Mouse (Mus musculus): ENCODE data around the gene Mthfd1l. TPM values are rescaled to one million over a fixed set of nuclear protein-coding genes. Genes with fewer than 3 reads are reported as not detected.
"Not testable (repeated sequence)": the region's sequence is repeated elsewhere in the genome, so short reads cannot be mapped to it uniquely, and the experiment has no call there.

The Mthfd1l gene
- total RNA-seq, 2 experiments from 2014 or later = 0.72 to 0.74 TPM

DNA sequence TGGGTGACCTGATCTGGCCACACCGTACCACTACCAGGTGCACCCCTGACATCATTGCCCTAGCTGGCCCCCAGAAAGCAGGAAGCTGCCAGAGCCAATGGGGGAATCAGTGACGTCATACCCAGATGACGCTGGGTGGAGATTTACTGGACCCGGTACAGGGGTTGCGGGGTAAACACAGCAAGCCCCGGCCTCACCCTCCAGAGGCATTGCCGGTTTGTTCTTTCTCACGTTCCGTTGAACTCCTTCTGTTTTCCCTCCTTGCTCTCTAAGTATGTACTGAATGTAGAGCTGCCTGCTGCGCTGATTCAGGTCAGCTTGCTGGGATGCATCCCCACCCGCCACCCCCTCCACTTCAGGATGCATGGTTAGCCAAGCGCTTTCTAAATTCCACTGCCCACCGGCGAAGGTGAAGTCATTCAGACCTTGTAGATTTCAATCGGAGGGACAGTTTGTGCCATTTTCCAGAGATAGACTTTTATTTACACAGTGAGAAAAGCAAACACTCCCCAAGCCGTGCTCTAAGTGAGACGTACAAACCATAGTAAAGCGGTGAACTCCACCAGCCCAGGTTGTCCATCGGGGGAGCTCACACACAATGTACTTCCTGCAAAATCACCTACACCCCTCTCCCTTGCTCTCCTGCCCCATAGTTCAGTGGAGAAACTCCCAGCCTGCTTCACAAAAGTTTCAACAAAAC, 138.3 kb downstream of the Mthfd1l start:
- DNase-seq = no peak
- intact Hi-C loops (cut with DNase I) = no loop called here

DNA sequence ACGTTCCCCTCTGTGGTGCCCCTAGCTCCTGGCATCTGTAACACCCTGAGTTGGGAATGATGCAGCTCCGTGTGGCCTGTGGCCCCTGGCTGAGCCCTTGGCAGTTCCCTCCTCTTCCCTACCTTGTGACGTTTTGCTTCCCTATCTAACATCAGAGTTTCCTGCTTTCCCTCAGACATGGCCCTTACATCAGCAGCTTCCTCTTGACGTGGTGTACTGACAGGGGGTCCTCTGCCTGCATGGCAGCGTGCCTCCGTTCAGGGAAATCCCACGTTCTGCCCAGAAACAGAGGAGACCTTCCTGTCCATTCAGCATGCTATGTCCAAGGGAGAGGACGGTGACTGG, 138.8 kb downstream of the Mthfd1l start:
- intact Hi-C loops (cut with DNase I) = no loop called here

DNA sequence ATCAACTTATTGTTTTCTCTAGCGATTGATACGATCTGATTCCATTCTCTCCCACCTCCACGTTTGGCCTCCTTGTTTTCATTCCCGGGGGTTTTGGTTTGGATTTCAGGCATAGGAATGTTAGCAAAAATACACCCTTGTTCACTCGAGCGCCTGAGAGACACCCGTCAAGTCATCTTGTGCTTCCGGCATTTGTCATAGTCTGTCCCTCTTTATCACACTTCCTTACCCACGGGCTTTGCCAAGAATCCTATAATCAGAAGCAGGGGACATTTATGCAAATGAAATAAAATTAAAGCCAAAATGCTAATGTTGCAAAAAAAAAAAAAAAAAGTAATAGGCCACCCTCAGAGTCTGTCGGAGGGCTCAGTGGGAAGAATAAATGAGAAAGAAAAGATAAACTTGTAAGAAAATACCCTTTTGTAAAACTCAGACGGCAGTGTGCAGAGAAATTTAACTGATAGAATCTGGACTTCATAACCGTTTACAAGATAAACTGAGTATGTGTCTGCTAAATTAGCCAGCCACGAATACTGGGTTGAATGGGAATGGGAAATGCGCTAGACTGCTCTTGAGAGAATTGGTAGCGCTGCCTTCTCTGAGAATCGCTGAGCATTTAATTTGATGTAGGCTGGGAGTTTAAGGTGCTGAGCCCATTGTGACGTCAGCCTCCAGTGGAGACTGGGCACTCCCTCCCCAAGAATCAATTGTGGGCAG, 139.9 kb downstream of the Mthfd1l start:
- intact Hi-C loops (cut with DNase I) = no loop called here
- DNase-seq = no peak

More for the DNA sequence above, 138.8 kb downstream of the Mthfd1l start:
- no peak for DNase-seq

DNA sequence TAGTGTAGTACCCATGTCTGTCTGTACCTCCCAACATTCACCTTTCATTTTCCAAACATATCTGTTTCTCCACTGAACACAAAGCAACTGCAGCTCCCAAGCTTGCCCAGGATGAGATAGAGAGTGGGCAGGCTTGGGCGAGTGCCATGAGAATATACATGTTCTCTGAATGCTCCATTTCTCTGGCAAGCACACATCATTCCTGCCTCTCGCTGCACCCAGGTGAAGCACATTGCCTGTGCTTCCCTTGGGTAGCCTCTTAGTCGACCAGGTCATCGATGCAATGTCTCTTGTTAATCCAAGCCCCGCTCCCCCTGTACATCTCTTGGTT, 140.4 kb downstream of the Mthfd1l start:
- intact Hi-C loops (cut with DNase I) = no loop called here
- no peak for DNase-seq

DNA sequence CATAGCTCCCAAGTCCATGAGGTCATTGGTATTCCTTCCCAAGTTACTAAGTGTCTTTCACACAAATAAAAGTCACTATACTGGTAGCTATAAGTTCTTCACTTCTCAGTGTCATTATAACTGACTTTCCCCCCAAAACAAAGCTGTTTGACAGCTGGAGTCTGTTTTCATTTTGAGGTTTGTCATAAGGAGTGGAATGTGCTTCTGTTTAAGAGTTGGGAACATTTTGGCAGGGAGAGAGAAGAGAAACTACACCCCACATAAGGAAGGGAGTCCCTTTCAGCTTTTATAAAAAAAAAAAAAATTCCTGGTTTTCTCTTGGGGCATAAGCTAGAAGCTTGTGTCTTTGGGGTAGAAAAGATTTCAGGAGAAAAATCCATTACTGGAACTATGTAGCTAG, 143.7 kb downstream of the Mthfd1l start:
- intact Hi-C loops (cut with DNase I) = no loop called here
- DNase-seq = no peak

DNA sequence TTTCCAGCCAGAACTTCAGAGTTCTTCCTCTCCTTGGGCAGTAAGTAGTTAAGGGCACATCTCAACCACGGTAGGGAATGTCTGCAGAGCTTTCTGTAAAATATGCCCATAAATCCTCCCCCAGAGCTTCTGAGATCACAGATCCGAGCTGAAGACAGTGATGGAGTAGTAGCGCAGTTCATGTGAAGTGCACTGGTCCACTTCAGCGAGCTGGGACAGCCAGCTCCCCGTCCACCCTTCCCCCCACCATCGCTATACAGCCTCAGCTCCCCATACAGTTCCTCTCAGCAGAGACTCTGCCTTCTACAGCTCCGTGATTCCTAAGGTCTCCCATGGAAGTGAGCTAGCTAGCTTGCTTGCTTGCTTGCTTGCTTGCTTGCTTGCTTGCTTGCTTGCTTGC, 144.2 kb downstream of the Mthfd1l start:
- intact Hi-C loops (cut with DNase I) = no loop called here
- DNase-seq = no peak

DNA sequence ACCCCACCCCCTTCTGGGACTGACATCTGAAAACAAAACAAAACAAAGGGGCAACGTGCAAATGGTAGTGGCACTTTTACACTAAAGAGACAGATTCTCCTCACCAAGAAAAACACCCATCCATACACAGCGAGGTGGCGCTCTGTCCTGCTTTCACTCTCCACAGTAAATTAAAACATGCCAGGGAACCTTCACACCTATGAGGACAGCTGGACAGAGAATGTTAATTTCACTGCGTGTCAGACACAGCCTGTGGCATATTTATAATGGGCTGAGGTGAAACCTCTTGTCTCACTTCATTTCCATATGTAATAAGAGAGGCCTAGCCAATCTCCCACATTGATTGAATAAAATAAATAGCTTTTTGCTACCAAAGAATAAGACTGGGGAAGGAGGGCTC, 146.4 kb downstream of the Mthfd1l start:
- no peak for DNase-seq
- intact Hi-C loops (cut with DNase I) = no loop called here

DNA sequence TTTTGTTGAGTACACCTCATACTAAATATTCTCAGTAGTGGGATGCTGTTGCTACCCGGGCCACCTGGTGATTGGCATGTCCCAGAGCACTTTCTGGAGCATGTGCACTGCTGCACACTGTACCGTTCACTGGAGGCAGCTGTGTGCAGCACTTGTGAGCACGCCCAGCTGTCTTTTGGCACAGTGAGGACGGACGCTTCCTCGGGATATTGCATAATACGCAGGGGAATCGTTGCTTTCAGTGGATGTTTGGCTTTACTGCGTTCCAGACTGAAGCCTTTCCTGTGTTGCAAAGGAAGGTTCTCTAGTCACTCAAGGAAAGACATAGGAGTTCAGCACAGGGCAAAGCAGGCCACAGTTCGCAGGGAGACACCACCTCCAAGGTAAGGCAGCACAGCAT, 147.8 kb downstream of the Mthfd1l start:
- intact Hi-C loops (cut with DNase I) = no loop called here

DNA sequence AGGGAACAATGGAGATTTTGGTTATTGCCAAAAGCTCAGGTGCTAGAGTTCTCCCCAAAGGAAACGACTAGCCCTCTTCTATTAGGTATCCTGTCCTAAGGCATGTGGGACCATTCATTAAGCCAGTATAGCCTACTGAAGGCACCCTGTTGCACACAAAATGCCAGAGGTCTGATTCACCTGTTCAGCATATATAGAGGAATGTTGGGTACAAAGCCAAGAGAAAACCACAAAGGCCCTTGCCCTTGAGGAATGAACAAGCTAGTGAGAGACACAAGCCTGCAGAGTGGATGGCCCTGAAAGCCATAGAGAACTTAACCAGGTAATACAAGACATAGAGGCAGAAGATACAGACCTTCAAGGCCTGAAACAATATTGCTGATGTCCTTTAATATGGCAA, 148.3 kb downstream of the Mthfd1l start:
- intact Hi-C loops (cut with DNase I) = no loop called here
- DNase-seq = no peak

More for the DNA sequence above, 147.8 kb downstream of the Mthfd1l start:
- DNase-seq = peak; percentile 44 to 53

DNA sequence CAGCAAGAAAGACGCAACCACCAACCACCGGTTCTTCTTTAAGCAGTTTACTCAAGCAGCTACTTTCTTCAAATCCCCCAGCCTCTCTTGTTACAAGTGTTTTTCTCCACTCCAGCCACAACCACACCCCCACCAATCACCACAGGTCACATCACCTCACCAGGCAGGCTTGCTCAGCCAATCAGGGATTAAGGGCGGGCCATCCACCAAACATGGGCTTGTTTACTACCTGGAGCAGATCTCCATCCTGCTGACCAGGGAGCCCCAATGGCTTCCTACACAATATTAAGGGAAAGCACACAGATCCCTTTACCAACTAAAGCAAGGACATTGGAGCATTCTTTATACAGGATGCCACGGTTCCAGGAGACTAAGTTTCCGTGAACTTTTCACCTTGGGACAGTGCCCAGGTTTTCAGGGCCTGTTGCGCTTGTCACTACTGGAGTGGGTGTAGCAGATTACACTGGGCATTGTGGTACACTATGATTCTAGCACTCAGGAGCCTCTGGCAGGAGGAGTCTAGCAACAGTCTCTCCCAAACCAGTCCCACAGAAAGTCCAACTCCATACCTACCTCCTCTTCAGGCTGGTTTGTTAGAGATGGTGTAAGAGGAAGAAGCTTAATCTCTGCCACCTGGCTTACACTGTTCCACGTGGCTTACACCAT, 150.5 kb downstream of the Mthfd1l start:
- intact Hi-C loops (cut with DNase I) = not testable (repeated sequence)

DNA sequence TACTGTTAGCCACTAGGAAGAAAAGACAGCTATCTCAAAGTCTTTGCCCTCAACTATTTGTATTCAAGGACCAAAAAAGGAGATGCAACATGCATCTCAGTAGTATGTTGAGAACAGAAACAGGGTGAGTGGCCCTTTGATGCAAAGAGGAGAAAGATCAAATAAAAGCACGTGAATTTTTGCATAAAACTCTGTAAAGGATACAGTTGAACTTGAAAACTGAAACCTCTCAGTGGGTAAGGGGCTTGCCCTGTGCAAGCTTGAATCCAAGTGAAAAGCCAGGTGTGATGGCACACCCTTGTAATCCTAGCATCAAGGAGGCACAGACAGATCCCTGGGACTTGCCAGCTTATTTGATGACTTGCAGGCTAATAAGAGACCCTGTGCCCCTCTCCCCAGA, 151.2 kb downstream of the Mthfd1l start:
- no peak for DNase-seq
- intact Hi-C loops (cut with DNase I) = no loop called here

More for the DNA sequence above, 150.5 kb downstream of the Mthfd1l start:
- DNase-seq = not testable (repeated sequence)

DNA sequence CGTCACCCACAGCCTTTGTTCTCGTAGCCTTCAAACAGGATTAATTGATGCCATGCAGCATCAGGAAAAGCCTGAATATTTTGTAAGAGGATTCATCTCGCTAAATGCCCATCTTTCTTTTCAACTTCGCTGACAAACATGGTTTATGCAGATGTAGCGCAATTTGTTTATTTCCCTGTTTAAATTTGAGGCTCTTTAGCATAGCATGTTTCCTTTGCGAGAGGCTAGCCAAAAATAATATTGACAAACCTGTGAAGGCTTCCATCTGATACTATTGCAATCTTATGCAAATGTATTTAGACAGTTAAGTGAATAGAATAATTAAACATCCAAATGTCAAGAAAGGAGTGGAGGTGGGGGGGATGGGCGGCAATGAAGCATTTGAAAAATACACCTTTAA, 152.3 kb downstream of the Mthfd1l start:
- intact Hi-C loops (cut with DNase I) = no loop called here

DNA sequence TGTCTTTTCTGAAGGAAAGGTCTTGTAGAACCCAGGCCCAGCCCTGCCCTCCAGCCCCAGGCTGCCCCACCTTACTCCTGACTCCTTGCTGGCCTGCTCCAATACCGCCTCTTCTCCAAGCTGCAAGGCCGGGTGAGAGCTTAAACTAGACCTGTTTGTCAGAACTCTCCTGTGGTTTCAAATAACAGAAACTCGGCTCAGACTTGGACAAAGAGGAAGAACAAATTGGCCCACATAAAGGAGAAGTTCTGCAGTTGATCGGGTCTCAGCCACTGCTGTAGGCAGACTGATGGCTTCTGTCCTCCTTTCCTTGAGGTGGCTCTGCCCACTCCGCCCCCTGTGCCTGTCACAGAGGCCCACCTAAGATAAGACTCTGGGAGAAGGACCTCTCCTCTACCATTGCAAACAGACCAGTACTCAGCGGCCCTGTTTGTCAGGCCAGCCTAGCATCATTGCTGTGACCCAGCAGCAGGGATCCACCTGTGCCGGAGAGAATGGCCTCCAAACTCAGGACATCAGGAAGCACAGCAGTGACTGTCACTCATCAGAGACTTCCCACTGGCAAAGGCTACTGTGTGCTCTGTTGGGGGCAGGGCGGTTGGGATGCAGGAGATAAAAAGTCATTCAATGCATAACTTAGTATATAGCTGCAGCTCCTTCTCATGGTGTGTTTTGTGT, 153.6 kb downstream of the Mthfd1l start:
- intact Hi-C loops (cut with DNase I) = no loop called here
- no peak for DNase-seq

More for the DNA sequence above, 152.3 kb downstream of the Mthfd1l start:
- no peak for DNase-seq

DNA sequence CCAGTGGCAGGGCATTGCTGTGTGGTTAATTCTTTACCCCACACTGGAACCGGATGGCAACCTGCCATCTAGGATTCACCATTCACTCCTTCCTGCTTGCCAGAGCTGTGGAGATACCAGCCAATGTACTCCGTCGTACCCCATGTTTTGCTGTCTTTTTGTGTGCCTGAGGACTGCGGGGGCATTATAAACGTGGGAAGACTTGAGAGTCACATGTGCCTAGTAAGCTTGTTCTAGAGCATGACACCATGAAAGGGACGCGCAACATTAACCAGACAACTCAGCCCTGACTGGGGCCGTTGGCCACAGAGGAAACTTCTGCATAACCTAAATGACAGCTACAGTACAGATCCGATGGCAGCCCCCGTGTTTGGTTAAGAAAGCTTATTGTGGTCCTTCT, 155.5 kb downstream of the Mthfd1l start:
- intact Hi-C loops (cut with DNase I) = no loop called here
- DNase-seq = no peak

DNA sequence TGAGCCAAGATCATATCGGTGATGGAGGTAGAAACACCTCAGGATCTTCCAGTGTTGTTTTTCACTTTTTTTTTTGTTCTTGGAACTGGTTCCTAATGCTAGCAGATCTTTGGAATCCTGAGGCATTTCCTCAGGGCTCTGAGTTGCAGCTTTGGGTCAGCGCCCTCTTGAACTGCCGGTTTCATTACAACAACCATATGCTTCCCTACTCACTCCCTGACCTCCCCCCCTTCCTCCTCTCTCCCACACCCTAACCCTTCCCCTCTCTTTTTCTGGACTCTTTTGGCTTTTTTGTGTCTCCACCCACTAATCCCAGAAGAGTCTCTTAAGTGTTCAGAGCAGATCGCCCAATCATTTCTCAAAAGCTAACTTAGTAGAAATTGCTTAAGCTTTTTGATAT, 156.0 kb downstream of the Mthfd1l start:
- peak in 1 of 2 experiments; percentile 37 for DNase-seq
- intact Hi-C loops (cut with DNase I) = no loop called here

DNA sequence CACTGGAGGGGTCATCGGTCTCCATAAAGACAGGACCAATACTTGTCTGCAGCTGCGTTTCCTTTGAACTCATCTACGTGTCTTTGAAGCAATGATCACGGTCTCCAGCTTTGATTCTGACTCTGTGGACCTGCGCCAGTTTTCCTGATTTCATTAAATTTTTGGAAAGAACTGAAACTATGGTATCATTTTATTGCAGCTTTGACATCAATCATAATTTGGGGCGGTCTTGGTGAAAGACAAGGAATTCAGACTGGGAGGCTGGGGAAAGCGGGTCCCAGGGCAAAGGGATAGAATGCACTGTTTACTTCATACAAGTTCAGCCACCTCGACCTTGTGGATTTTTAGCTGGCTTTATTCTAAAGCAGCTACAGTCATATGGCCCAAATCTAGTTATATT, 156.5 kb downstream of the Mthfd1l start:
- DNase-seq = no peak
- intact Hi-C loops (cut with DNase I) = no loop called here

DNA sequence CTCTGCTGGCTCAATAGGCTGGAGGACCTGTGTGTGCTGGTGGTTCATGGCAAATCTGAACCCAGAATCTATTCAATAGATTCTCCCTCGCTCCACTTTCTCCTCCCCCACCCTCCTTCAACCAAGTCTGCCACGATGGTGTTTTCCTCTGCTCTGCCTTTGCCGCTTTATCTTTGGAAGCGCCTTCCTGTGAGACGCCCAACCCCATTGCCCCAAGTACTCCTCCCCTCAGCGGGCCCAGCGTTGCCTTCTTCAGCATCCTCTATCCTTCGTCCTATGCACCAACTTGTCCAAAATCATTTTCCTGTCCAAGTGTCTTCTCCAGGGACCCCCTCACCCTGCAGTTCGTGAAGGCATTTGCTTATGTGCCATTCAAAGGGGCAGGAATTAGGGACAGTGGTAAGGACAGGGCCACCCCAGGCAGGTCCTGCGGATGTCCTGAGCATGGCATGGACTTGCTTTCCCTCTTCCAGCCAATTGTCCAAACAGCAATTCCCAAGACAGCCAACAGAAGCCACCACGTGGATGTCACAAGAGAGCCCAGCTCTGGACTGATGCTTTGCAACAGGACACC, 157.2 kb downstream of the Mthfd1l start:
- intact Hi-C loops (cut with DNase I) = no loop called here

DNA sequence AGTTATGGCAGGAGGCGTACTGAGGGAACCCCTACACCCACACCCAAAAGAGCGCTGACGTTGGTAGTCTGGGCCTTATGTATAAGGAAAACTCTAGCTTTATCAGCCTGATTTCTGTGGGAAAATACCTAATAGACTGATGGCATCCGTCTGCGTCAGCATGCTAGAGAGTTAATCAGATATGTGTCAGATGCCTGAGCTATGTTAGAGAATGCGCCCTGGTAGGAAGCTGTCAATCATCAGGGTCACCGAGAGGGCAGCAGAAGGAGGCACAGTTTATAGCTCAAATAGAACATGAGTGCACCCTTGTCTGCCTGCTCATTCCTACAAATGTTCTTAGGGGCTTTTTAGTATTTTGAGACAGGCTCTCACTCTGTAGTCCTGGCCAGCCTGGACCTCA, 159.8 kb downstream of the Mthfd1l start:
- intact Hi-C loops (cut with DNase I) = no loop called here
- DNase-seq = no peak

More for the DNA sequence above, 157.2 kb downstream of the Mthfd1l start:
- DNase-seq = no peak

DNA sequence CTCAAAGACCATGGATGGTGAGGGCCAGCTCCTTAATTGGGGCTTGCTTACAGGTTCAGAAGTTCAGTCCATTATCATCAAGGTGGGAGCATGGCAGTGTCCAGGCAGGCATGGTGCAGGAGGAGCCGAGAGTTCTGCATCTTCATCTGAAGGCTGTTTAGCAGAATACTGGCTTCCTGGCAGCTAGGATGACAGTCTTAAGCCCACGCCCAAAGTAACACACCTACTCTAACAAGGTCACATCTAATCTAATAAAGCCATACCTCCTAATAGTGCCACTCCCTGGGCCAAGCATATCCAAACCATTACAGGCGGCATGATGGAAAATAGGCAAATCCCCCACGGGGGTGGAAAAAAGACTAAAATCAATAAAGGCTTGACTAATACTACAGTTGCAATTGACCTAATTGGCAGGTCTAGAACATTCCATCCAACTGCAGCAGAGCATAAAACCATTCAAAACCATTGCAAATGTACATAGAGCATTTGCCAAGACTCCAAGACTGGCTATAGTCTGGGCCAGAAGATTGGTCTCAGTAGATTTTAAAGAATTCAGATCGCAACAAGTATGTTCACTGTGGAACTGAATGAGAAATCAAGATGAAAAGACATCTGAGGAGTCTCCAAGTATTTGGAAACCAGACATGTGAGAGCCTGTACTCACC, 162.3 kb downstream of the Mthfd1l start:
- DNase-seq = no peak
- intact Hi-C loops (cut with DNase I) = no loop called here

DNA sequence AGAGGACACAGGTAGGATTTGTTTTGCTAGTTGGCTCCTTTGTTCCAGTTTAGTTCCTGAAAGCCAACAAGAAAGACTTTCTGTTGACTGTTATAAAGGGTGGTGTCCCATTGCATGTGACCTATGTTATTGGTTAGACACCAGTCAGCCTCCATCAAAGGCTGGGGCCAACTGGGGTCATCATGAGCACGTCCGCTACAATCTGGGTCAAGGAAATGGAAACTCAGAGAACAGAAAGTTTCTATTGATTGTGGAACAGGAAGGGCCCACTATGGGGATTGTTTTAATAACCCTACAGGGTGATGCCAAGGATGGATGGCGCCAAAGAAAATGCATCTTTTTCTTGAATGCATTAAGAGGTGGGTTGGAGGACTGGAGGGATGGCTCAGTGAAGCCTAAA, 166.6 kb downstream of the Mthfd1l start:
- DNase-seq = no peak
- intact Hi-C loops (cut with DNase I) = no loop called here

Data from gastrocnemius, postnatal 36 days (tissue).